Mouse (Mus musculus) intestine, postnatal 0 days (tissue): ENCODE data around the gene E2f1. TPM values are rescaled to one million over a fixed set of nuclear protein-coding genes. Genes with fewer than 3 reads are reported as not detected.

Experiments
- ATAC-seq: fragments of 200-750 bp; cut with Nextera tagmentation; 2 replicates; pipeline ENCODE4 v1.8.0; 2017; ENCODE audit warnings: mild to moderate bottlenecking, moderate TSS enrichment, moderate library complexity
- H3K27ac ChIP-seq: fragments of 300-500 bp; sonication (generic); 2 replicates; pipeline ENCODE4 v1.5.1; 2014; ENCODE audit warnings: mild to moderate bottlenecking, low read depth, low read length, moderate library complexity
- H3K27me3 ChIP-seq: fragments of 300-500 bp; sonication (generic); replicated peaks from 2 replicates; pipeline ENCODE4 v1.6.1; 2014; ENCODE audit warnings: low read length, mixed read lengths; ENCODE audit not compliant: control insufficient read depth, insufficient read depth
- H3K36me3 ChIP-seq: fragments of 300-500 bp; sonication (generic); 2 replicates; pipeline ENCODE4 v1.6.1; 2014; ENCODE audit warnings: mild to moderate bottlenecking, moderate library complexity; ENCODE audit not compliant: control insufficient read depth, insufficient read depth
- H3K4me1 ChIP-seq: fragments of 300-500 bp; sonication (generic); replicated peaks from 2 replicates; pipeline ENCODE4 v1.6.1; 2014; ENCODE audit warnings: antibody characterized with exemption, low read length, mixed read lengths; ENCODE audit not compliant: control insufficient read depth, insufficient read depth
- H3K4me2 ChIP-seq: fragments of 300-500 bp; sonication (generic); replicated peaks from 2 replicates; pipeline ENCODE4 v1.6.1; 2014; ENCODE audit warnings: low read depth, mild to moderate bottlenecking, moderate library complexity
- H3K4me3 ChIP-seq: fragments of 300-500 bp; sonication (generic); 2 replicates; pipeline ENCODE4 v1.5.1; 2014; ENCODE audit warnings: low read depth, low read length
- H3K9ac ChIP-seq: fragments of 300-500 bp; sonication (generic); 2 replicates; pipeline ENCODE4 v1.6.1; 2014; ENCODE audit warnings: mild to moderate bottlenecking, low read depth, low read length
- H3K9me3 ChIP-seq: fragments of 300-500 bp; sonication (generic); 2 replicates; pipeline ENCODE4 v1.6.1; 2016; ENCODE audit warnings: mixed run types; ENCODE audit not compliant: control insufficient read depth
- CTCF ChIP-seq: sonication (generic); IDR thresholded peaks from 2 replicates; pipeline ENCODE4 v1.5.1; 2016; ENCODE audit warnings: low read depth, mild to moderate bottlenecking, control low read depth, antibody characterized with exemption, moderate library complexity
- WGBS: fragments of 180-500 bp; shearing (Covaris S2); extraction: QIAGEN DNeasy Blood & Tissue Kit; methylation state at CpG from one replicate; pipeline ENCODE4 v1.1.7; 2014; 5-methylcytosine and 5-hydroxymethylcytosine counted together
- polyA plus RNA-seq: library from polyadenylated mRNA; unstranded; fragments of >200 nt; fragmentation: Nextera tagmentation; extraction: Ambion mirVana; gene quantifications from 2 replicates; pipeline ENCODE4 v1.2.1, GENCODE M21; 2015

Gene E2f1
- polyA plus RNA-seq, 1 experiment from 2014 or later = 5.9 TPM

DNA sequence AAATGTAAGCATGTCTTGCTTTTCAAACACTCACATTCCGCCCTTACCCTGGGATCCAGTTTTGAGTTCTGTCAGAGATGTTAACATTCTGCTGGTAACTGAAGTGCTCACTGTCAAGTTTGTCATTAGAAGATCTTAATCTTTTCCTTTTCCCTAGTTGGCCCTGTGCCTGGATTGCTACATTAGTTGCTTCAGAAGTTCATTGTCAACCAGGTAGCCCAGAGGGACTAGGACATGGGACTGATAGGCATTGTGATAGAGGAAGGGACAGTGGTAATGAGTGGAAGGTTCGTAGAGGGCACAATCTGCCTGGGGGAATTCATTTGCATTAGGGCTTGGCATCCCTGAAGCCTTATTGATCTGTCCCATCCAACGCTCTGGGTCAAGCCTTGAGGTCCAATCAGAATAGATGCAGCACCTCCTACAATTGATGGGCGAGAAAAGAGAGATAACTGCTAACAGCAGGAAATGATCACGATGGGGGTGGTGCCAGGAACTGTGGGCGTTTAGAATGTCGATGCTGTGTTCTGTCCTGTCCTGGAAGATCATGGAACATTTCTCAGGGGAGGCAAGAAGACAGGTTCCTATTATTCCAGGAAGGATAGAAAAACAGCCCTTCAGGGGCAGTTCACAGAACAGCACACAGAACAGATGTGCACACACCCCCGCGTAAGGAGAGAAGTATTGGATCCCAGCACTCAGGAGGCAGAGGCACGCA lies 39.5 kb upstream of the E2f1 start:
- Histone ChIP-seq H3K9me3 (no peaks in the 10 kb centered on the region), H3K4me2 (no peak overlapping the region), H3K27me3 (no peaks in the 10 kb centered on the region), H3K4me1 (0 out of 2 replicates have a peak, but pooled peaks cover 2% of the 10 kb centered on the region), H3K4me3 (no peak overlapping the region), H3K27ac (no peak overlapping the region), H3K36me3 (no peaks in the 10 kb centered on the region), H3K9ac (no peak overlapping the region)
- TF ChIP-seq CTCF = no peak
- 58% methylated on average over 10 of the region's 10 CpGs for WGBS
- ATAC-seq = no peak

- TF ChIP-seq CTCF = no peak
- ATAC-seq = no peak
Measured at GRCm38 (mm10) chr2:154606965-154607364, 37.3 kb upstream of the E2f1 start.

DNA sequence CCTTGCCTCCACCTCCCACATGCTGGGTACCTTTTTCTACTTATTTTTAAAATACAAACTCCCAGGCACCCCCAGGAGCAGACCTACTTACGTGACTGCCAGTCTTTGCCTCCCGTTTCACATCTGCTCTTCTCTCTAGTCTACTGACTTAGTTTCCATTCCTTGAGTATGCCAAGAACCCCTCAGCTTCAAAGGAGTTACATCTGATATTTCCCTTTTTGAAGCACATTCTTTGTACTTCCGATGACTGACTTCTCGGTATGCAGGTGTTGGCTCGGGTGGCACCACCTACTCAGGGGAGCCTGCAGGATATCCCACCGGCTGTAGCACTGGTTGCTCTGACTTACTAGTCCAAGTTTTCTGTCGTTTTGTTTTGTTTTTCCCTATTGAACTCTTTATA lies 34.5 kb upstream of the E2f1 start:
- Histone ChIP-seq H3K9me3 (no peaks in the 10 kb centered on the region), H3K4me1 (0 out of 2 replicates have a peak, but pooled peaks cover 4% of the 10 kb centered on the region), H3K36me3 (no peaks in the 10 kb centered on the region), H3K27ac (no peak overlapping the region), H3K27me3 (no peaks in the 10 kb centered on the region), H3K9ac (peak overlapping the region; percentile 40; the same call in 1 of the 2 replicates), H3K4me2 (peak overlapping the region; percentile 81), H3K4me3 (peak overlapping the region; percentile 78)
- 24% methylated on average over 7 of the region's 7 CpGs for whole genome bisulfite sequencing
- ATAC-seq = no peak
- no peak for TF ChIP-seq CTCF

More at GRCm38 (mm10) chr2:154606965-154607364, 37.3 kb upstream of the E2f1 start:
- Histone ChIP-seq H3K9me3 (no peaks in the 10 kb centered on the region), H3K4me3 (no peak overlapping the region), H3K36me3 (no peaks in the 10 kb centered on the region), H3K27me3 (no peaks in the 10 kb centered on the region), H3K27ac (no peak overlapping the region), H3K4me1 (0 out of 2 replicates have a peak, but pooled peaks cover 4% of the 10 kb centered on the region), H3K4me2 (no peak overlapping the region), H3K9ac (no peak overlapping the region)
- 67% methylated on average over 1 of the region's 1 CpGs for WGBS

GRCm38 (mm10) chr2:154603638-154604153 lies 34.0 kb upstream of the E2f1 start, which contains the start of gene Pxmp4:
Gene Pxmp4, minus strand, starts transcription at chr2:154603708.
- Histone ChIP-seq H3K4me2 (peak within 1 kb of the TSS; percentile 81), H3K4me1 (0 out of 2 replicates have a peak, but pooled peaks cover 4% of the 10 kb centered on the region), H3K27ac (peak within 1 kb of the TSS; percentile 95), H3K27me3 (no peaks in the 10 kb centered on the region), H3K36me3 (no peaks in the 10 kb centered on the region), H3K9me3 (no peaks in the 10 kb centered on the region), H3K9ac (peak within 1 kb of the TSS; percentile 92), H3K4me3 (peak within 1 kb of the TSS; percentile 78)
- TF ChIP-seq CTCF = no peak
- ATAC-seq = peak; percentile 100
- WGBS = 1% methylated on average over 13 of the region's 13 CpGs

GRCm38 (mm10) chr2:154603007-154603637 lies 33.4 kb upstream of the E2f1 start:
- peak; percentile 50 for ATAC-seq
- H3K9ac ChIP-seq = peak overlapping the region; percentile 92
- H3K4me1 ChIP-seq = 0 out of 2 replicates have a peak, but pooled peaks cover 4% of the 10 kb centered on the region
- H3K9me3 ChIP-seq = no peaks in the 10 kb centered on the region
- peak overlapping the region; percentile 95 for H3K27ac ChIP-seq
- H3K36me3 ChIP-seq = no peaks in the 10 kb centered on the region; the same call in 1 of the 2 replicates
- 10% methylated on average over 21 of the region's 22 CpGs for WGBS
- TF ChIP-seq CTCF = no peak
- peak overlapping the region; percentile 81 for H3K4me2 ChIP-seq
- H3K27me3 ChIP-seq = no peaks in the 10 kb centered on the region
- peak overlapping the region; percentile 78 for H3K4me3 ChIP-seq

GRCm38 (mm10) chr2:154601324-154601723 lies 31.6 kb upstream of the E2f1 start:
- no peak for ATAC-seq
- H3K36me3 ChIP-seq = no peaks in the 10 kb centered on the region; the same call in 1 of the 2 replicates
- no peak overlapping the region for H3K9ac ChIP-seq
- no peak overlapping the region for H3K4me3 ChIP-seq
- H3K27ac ChIP-seq = peak overlapping the region; percentile 9; the same call in 1 of the 2 replicates
- no peak overlapping the region for H3K4me2 ChIP-seq
- TF ChIP-seq CTCF = no peak
- 0 out of 2 replicates have a peak, but pooled peaks cover 4% of the 10 kb centered on the region for H3K4me1 ChIP-seq
- WGBS = 55% methylated on average over 3 of the region's 3 CpGs
- no peaks in the 10 kb centered on the region for H3K9me3 ChIP-seq
- H3K27me3 ChIP-seq = no peaks in the 10 kb centered on the region
